Mouse (Mus musculus): ENCODE measurements around the gene Arl16.
A peak's percentile ranks its signal among the peaks of the same experiment; 100 is the strongest.
"Not testable (repeated sequence)": the region's sequence is repeated elsewhere in the genome, so short reads cannot be mapped to it uniquely, and the experiment has no call there.

Arl16 gene

DNA sequence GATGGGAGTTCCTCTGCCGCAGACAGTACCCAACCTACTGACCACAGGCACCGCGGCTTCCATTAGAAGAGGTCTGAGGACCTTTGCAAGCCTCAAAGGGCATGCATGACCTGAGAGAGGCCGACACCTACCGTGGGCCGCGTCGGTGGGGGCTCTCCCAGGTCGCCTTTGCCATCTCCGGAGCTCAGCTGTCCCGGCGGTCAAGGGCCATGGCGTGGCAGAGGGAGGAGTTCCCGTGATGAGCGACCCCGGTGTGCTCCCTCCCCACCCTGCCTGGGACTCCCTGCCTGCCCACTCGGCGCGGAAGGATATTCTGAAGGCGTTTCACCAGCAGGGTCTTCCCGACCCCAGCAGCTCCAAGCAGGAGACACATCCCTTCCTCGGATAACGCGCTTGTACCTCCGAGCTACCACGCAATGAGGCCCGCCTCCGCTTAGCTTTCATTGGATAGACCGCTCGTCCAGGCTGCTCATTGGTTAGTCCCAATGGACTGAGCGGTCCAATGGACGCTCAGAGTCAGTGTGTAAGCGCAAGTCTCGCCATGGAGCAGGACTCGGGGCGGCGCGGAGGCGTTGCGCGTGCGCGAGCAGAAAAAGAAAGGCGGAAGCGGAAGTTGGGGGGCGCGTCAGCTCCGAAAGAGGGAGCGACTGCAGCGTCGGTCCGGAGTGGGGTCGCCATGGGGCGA, at the start of gene Arl16:
Gene Arl16, minus strand, starts transcription at position 557 of the 685 bp plus-strand sequence.
- peak; percentile 99 for DNase-seq (ENCODE audit: low read depth, low spot score)

DNA sequence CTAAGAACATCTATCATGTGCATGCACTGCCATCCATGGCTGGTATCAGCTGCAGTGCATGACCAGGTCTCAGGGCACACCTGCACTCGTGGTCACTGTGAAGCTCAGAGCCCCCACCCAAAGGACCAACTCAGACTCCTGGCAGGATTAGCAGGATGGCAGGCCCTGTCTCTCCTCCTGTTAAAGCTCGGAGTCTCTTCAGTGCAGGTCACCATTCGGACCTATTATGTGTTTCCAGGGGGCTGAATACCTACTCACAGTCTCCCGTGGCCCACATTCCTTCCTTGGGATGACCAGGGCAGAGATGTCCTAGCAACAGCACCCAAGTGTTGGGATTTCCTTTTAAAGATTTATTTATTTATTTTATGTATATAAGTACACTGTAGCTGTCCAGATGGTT, 49.7 kb upstream of the Arl16 start:
- no peak for DNase-seq (ENCODE audit: low read depth, low spot score)

DNA sequence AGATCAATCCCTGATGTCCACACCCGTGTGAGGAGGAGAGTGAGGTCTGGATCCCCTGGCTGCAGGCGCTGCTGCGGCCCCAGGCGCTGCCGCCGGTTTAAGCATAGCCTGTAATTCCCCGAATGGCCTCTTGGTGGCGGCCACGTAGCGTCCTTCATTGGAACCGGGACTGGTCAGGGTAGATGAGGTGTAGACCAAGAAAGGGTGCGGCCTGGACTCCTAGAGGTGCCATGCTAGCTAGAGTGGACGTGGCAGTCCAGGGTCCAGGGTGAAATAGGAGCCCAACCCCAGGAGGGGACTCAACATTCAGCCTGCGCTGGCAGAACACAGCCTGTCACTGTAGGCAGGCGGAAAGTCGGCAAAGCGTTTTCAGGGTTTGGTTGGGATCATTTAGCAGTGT, 48.2 kb upstream of the Arl16 start:
- DNase-seq (ENCODE audit: low read depth, low spot score): no peak

DNA sequence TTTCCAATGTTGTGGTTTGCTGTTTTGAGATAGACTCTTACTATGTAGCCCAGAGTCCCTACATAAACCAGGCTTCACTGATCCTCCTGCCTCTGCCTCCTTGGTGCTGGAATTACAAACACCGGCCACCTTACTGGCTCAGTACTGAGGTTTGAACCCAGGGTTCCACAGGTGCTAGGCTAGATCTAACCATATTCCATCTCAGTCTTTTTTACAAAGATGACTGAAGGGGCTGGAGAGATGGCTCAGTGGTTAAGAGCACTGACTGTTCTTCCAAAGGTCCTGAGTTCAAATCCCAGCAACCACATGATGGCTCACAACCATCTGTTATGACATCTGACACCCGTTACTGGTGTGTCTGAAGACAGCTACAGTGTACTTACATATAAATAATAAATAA, 46.9 kb upstream of the Arl16 start:
- DNase-seq (ENCODE audit: low read depth, low spot score): not testable (repeated sequence)

DNA sequence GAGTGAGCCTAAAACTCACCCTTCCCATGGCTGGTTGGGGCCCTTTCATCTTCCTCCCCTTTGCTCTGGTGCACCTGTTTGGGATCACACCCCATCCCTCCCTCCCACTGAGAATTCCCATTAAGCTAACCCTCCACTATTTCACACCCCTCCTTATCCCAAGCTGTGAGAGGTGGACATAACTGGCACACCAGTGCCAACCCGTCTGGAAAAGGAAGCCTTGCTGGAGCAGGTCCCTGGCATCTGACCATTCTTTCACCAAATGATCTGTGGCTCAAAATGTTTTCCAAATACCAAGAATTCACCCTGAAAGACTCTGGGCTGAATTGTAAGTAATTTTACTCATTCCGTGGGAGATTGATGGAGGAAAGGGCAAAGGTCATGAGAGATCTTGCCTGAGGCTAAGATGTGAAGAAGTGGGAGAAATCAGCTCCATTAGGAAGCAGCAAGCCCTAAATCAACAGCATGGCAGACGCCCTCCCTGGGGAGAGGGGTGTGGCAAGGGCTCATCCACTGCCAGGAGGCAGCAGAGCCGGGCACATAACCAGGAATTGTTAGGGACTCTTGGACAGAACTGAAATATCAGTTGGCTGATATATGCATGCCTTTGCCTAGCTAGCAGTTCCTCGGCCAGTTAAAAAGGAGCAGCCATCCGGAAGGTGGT, 45.5 kb upstream of the Arl16 start:
- no peak for DNase-seq (ENCODE audit: low read depth, low spot score)

DNA sequence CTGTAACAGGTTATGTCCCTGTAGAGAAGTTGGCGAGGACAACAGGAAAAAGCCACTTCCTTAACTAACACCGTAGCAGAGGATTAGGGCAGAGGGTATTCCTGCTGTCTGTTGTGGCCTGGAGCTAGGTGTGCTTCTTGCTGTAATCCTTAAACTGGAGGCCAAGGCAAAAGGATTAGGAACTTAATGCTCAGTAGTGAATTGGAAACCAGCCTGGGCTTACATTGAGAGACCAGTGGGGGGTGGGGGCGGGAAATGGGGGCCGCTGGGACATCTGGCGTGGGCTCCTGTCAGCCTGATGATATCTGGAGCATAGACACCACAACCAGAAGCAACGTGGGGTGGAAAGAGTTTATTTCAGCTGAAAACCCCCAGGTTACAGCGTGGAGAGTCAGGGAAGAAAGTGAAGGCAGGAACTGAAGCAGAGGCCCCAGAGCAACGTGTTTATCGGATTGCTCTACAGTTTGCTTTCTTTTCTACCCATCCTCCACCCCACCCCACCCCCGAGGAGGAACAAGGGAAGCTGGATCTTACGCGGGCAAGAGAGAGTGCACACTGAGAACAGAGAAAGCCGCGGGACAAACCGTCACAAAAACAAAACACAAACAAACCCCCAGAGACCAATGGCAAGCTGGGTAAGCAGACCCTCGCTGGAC, 43.1 kb upstream of the Arl16 start:
- DNase-seq (ENCODE audit: low read depth, low spot score): no peak

DNA sequence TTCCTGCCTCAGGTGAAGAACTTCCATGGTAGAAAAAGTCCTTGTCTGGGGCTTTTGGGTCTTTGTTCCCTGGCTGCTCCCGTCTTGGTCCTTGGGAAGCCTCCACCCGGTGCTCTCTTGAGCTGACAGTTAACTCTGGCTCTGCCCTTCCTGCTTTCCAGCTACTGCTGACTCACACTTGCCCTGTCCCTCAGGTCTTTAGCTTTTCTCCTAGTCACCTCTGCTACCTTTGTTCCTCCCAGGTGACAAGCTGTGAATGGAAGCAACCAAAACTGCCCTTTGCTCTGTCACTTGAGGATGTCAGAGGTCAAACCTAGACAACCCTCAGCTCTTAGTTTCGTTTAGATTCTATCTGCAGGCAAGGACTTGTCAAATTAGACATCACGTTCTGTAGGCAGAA, 42.5 kb upstream of the Arl16 start:
- no peak for DNase-seq (ENCODE audit: low read depth, low spot score)

DNA sequence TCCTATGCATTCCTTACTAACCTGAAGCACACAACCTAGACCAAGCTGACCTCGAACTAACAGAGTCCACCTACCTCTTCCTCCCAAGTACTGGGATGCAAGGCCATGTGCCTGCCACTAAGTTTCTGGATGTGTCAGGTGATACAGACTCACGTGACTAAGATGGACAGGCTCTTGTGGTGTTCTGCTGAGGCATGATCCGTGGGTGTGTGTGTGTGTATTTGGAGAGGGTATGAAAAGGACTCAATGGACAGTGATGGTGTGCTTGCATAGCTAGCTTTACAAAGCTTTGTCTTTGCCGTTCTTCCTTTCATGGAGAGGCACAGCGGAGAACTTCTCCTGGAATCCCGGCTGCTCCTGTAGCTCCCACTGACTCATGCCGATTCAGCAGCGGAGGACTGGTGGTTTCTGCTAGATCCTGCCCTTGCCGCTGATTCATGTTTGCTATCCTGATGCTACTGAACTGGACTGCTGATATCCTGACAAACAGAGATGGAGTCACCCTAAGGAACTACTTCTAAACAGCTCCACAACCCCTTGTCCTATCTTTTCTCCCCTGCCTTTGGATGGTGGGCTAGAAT, 41.0 kb upstream of the Arl16 start:
- DNase-seq (ENCODE audit: low read depth, low spot score): no peak

DNA sequence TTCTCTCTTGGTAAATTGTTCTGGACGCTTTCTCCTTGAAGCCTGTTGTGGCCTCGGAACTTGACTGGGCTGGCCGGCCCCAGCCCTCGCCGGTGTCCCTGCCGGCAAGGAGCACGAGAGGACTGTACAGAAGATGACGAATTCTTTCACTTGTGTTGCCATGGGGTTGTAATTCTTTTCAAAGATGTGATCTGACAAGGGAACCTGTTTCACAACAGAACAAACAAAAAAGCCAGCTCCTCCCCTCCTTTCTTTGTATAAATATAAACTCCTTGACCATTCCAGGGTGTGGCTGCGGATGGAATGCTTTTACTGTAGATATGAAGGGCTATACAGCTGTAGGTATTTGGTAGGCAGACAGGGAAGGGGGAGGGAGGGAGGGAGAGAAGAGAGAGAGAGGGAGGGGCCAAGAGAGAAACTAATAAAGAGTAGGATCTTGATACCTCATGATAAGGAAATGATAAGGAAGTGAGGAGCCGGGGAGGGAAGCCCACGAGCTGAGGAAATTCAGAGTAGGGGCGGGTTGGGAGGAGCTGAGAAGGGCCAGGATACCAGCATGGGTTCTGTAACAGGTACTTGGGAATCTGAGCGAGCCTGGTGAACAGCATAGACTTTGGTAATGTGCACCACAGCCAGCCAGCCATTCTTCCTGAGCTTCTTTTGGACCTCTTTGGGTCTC, 40.3 kb upstream of the Arl16 start:
- DNase-seq (ENCODE audit: low read depth, low spot score): no peak

DNA sequence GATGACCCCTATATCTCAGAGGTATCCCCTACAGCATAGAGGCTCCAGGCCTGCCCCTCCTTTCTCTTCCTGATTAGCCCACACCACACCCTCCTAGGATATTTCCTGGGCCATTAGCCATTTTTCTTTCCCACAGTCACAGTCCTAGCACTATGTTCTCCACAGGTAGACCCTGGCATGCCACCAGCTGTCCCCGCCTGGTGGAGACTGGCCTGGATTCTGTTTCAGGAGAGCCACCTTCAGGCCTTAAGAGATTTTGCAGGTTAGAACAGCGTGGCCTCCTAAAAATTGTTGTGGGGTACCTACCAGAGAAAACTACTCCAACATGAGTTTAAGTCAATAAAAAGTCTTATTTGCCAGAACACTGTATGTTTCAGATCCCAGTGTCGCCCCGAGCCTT, 39.5 kb upstream of the Arl16 start:
- no peak for DNase-seq (ENCODE audit: low read depth, low spot score)

DNA sequence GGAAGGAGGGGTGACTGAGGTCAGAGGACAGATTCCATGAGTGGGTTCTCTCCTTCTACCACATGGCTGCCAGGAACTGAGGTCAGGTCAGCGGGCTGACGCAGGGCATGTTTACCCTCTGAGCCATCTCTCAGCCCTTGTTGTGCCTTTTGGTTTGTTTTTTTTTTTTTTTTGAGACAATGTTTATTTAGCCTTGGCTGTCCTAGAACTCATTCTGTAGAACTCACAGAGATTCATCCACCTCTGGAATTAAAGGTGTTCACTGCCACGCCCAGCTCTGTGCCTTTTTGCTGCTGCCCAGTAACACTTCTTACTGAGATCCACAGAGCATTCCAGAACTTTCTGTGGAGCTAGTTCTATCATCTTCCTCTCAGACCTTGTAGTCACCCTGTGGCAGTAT, 38.3 kb upstream of the Arl16 start:
- DNase-seq (ENCODE audit: low read depth, low spot score): no peak

DNA sequence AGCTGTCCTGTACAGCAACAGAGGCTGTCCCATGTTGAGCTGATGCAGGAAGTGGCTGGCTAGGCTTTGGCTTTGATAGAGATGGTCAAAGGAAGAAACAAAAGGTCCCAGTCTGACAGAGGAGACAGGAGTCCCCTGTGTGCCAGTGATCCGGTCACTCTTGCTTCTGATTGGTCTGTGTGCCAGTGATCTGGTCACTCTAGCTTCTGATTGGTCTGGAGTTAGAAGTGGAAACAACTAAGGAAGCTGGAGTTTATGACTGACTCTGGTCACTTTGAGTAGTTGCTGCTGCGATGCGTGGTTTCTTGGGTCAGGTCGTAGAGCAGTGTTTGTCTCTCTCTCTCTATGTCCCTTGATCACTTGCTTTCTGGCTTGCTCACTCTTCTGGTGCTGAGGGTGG, 34.3 kb upstream of the Arl16 start:
- no peak for DNase-seq (ENCODE audit: low read depth, low spot score)

DNA sequence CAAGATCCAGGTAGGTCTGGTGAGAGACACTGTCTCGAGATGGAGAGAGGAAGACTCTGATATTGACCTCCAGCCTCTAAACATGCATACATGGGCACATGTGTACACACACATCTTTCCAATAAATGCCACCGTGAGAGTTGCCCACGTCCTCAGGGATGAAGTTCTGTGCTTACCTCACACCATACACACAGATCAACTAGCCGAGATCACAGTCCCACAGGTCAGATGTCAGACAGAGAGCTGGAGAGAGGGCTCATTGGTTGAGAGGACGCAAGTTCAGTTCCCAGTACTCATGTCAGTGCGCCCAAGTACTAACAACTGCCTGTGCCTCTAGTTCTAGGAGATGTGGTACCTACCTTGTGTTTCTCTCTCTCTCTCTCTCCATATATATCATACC, 33.6 kb upstream of the Arl16 start:
- DNase-seq (ENCODE audit: low read depth, low spot score): no peak

DNA sequence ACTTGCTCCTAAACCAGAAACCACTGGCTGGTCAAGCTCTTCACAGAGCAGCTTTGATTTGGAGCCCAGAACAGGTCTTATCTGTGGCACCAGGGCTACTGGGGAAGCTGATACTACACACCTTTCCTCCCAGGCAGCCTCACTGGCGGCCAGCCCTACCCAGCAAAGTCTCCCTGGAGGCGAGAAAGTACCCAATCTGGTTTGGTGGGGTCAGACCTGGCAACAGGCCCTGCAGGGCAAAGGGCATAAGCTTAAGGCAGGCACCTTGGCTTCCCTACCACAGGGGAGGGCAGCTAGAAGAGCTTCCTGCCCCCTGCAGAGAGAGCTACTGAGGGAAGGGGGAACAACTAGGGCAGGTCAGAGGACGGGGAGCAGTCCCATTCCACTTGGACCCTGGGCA, 33.0 kb upstream of the Arl16 start:
- no peak for DNase-seq (ENCODE audit: low read depth, low spot score)

DNA sequence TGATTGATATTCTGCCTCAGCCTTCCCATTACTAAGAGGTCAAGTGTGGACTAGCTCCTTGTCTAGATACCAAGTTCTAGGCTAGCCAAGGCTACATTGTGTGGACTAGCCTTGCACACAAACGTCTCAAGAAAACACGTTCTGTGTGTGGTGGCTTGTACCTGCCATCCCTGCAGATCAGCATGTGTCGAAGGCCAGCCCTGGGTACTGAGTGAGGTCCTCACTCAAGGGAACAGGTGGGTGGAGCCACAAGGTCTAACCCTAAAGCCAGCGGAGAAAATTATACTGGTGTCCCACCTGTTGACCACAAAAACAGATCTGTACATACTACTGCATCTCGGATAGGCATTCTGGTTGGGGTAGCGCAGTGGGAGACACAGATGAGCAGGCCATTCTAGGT, 32.5 kb upstream of the Arl16 start:
- no peak for DNase-seq (ENCODE audit: low read depth, low spot score)

DNA sequence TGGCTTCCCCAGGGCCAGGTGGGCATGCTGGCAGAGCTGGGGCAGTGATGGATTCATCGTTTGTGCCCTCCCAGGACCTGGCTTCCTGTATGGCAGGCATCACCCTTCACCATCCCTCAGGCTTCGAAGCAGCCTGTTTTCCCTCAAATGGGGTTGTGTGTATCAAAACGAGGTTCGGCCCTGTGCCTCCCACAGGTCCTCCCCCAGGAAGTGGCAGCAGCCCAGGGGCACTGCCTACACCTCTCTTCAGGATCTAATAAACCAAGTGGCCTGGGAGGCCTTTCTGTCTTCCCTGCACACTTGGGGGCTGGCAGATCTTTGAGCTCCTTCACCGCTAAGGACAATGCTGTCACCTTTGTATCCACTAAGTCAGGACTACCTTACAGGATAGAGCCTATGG, 31.5 kb upstream of the Arl16 start:
- DNase-seq (ENCODE audit: low read depth, low spot score): no peak

DNA sequence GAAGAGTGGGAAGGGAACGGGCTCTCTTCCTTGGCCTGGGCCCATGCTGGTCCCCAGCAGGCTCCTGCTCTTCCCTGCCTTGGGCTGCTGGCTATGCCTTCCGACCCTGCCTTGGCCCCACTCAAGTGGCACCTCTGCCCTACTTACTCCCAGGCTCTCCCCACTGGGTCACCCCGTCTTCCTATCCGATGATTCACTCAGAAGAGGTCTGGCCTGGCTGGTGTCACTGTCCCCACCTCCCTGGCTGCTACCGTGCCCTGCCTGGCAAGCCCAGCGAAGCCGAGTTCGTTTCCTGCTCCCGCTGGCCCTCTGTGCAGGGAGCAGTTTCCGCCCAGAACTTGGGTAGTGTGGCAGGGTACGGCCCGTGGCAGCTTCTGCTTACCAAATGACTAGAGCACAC, 30.8 kb upstream of the Arl16 start:
- DNase-seq (ENCODE audit: low read depth, low spot score): no peak

DNA sequence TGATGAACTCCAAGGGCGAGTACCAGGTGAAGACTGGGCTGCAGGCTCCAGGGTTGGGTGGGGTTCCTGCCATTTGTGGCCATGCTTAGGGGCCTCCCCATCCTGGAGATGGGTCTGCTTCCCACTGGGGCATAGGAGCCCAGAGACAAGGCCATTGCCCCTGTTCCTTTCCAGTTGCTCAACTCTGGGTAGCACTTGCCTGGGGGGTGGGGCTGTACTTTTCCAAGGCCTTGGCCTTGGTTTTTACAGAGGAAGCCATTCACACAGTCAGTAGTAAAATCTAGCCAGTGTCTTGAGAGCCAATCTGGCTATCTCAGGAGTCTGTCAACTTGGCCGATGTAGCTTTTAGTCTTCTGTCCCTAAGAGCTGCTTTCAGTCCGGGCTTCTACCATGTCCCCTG, 30.0 kb upstream of the Arl16 start:
- no peak for DNase-seq (ENCODE audit: low read depth, low spot score)

DNA sequence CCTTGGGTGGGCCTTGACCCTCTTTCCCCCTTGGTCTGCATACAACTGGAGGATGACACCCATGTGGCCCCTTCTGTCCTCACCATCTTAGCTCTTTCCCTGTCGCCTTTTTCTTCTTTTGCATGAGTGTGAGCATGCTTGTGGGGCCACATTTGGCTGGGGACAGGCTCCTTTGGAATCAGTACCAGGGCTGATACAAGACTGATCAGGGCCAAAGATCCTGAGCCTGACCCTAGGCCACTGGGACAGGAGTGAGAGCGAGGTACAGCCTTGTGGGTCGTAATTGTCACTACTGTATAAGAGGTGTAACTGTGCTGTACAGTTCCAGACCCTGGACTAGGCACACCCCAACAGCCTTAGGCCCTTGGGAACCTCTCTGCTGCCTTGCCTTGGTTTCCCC, 26.5 kb upstream of the Arl16 start:
- DNase-seq (ENCODE audit: low read depth, low spot score): no peak

DNA sequence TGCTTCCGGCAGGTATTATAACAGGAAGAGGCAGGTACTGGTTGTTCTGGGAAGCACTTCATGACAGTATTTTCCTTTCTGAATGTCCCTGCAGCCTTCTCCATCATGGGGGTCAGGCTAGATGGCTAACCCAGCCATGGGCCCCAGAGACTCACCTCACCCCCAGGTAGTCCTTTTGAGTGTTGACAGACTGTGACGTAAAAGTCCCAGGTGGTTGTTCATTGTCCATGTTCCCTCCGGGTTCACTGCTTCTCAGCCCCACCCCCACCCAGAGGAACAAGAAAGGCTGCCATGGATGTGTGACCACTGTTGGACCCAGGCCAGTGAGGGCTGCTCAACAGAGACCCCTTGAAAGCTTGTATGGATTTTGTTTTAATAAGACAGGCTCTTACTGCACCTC, 25.9 kb upstream of the Arl16 start:
- no peak for DNase-seq (ENCODE audit: low read depth, low spot score)

DNA sequence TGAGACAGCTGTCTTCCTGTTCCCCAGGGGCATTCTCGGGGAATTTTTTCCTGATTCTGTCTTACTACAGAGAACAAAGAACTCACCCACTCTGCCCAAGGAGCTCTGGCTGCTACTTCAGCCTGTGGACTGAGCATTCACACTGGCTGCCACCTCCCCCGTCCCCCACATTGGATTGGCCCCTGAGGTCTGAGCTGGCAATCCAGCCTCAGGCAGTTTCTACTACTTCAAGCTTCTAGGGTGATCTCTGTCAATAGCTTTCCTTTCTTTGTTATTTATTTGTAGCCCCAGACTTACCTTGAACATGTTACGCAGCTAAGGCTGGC, 25.4 kb upstream of the Arl16 start:
- DNase-seq (ENCODE audit: low read depth, low spot score): no peak

All from telencephalon, adult 2 months (tissue).